Mouse (Mus musculus): ENCODE measurements at regions not wholly inside any gene's neighbourhood (a gene's known extent, or its start where the extent isn't known, plus 50 kb on each side); places are given as distances from the start of the nearest gene placed in this dataset.

- Histone ChIP-seq H3K4me3 (ENCODE audit: low read depth, low read length) (no peak overlapping the region), H3K4me1 (ENCODE audit: control insufficient read depth, insufficient read depth) (no peaks in the 10 kb centered on the region; the same call in 1 of the 2 replicates), H3K4me2 (ENCODE audit: low read depth, low read length) (no peak overlapping the region), H3K9me3 (replicated peaks; ENCODE audit: control insufficient read depth, low read length) (no peaks in the 10 kb centered on the region), H3K27me3 (ENCODE audit: control insufficient read depth, insufficient read depth, low read length) (no peaks in the 10 kb centered on the region), H3K9ac (replicated peaks; ENCODE audit: low read depth, low read length) (no peak overlapping the region), H3K36me3 (replicated peaks; ENCODE audit: control insufficient read depth, insufficient read depth, low read length) (no peaks in the 10 kb centered on the region), H3K27ac (ENCODE audit: low read depth) (no peak overlapping the region)
- ATAC-seq (ENCODE audit: insufficient read depth, low read depth) (no peak), DNase-seq (ENCODE audit: low spot score) (no peak)
- 71% methylated on average over 4 of the region's 4 CpGs for WGBS
- TF ChIP-seq CTCF (IDR thresholded peaks at IDR 0.05; ENCODE audit: low read depth), result no peak
- TF ChIP-seq EP300 (IDR thresholded peaks at IDR 0.05; ENCODE audit: low read depth), result no peak
Measured at GRCm38 (mm10) chr12:39176958-39177357, 397.8 kb downstream of the Etv1 start.

GRCm38 (mm10) chr12:39224073-39224472 is 444.9 kb downstream of the Etv1 start:
- TF ChIP-seq CTCF (IDR thresholded peaks at IDR 0.05; ENCODE audit: low read depth) (no peak), EP300 (IDR thresholded peaks at IDR 0.05; ENCODE audit: low read depth) (no peak)
- H3K4me1 ChIP-seq (ENCODE audit: control insufficient read depth, insufficient read depth), result no peaks in the 10 kb centered on the region
- no peaks in the 10 kb centered on the region for H3K36me3 ChIP-seq (replicated peaks; ENCODE audit: control insufficient read depth, insufficient read depth, low read length)
- DNase-seq (ENCODE audit: low spot score), result no peak
- H3K27me3 ChIP-seq (ENCODE audit: control insufficient read depth, insufficient read depth, low read length), result no peaks in the 10 kb centered on the region
- no peaks in the 10 kb centered on the region for H3K9me3 ChIP-seq (replicated peaks; ENCODE audit: control insufficient read depth, low read length)
- H3K4me2 ChIP-seq (ENCODE audit: low read depth, low read length), result no peak overlapping the region
- ATAC-seq (ENCODE audit: insufficient read depth, low read depth), result no peak
- no peak overlapping the region for H3K9ac ChIP-seq (replicated peaks; ENCODE audit: low read depth, low read length)
- no peak overlapping the region for H3K4me3 ChIP-seq (ENCODE audit: low read depth, low read length)
- WGBS, result 66% methylated on average over 4 of the region's 4 CpGs
- H3K27ac ChIP-seq (ENCODE audit: low read depth), result no peak overlapping the region

- Histone ChIP-seq H3K36me3 (replicated peaks; ENCODE audit: control insufficient read depth, insufficient read depth, low read length) (no peaks in the 10 kb centered on the region), H3K9ac (replicated peaks; ENCODE audit: low read depth, low read length) (no peak overlapping the region), H3K4me2 (ENCODE audit: low read depth, low read length) (no peak overlapping the region), H3K9me3 (replicated peaks; ENCODE audit: control insufficient read depth, low read length) (no peaks in the 10 kb centered on the region), H3K4me3 (ENCODE audit: low read depth, low read length) (no peak overlapping the region), H3K4me1 (ENCODE audit: control insufficient read depth, insufficient read depth) (no peaks in the 10 kb centered on the region), H3K27me3 (ENCODE audit: control insufficient read depth, insufficient read depth, low read length) (no peaks in the 10 kb centered on the region), H3K27ac (ENCODE audit: low read depth) (no peak overlapping the region)
- WGBS, result 81% methylated on average over 6 of the region's 6 CpGs
- TF ChIP-seq CTCF (IDR thresholded peaks at IDR 0.05; ENCODE audit: low read depth) (no peak), EP300 (IDR thresholded peaks at IDR 0.05; ENCODE audit: low read depth) (no peak)
- ATAC-seq (ENCODE audit: insufficient read depth, low read depth) (no peak), DNase-seq (ENCODE audit: low spot score) (no peak)
Measured at GRCm38 (mm10) chr12:39256605-39257004, 477.4 kb downstream of the Etv1 start.

- TF ChIP-seq EP300 (IDR thresholded peaks at IDR 0.05; ENCODE audit: low read depth), result no peak
- no peak for TF ChIP-seq CTCF (IDR thresholded peaks at IDR 0.05; ENCODE audit: low read depth)
- DNase-seq (ENCODE audit: low spot score) (no peak), ATAC-seq (ENCODE audit: insufficient read depth, low read depth) (no peak)
- Histone ChIP-seq H3K4me3 (ENCODE audit: low read depth, low read length) (no peak overlapping the region), H3K4me1 (ENCODE audit: control insufficient read depth, insufficient read depth) (no peaks in the 10 kb centered on the region), H3K36me3 (replicated peaks; ENCODE audit: control insufficient read depth, insufficient read depth, low read length) (no peaks in the 10 kb centered on the region), H3K9me3 (replicated peaks; ENCODE audit: control insufficient read depth, low read length) (no peaks in the 10 kb centered on the region), H3K27ac (ENCODE audit: low read depth) (no peak overlapping the region), H3K27me3 (ENCODE audit: control insufficient read depth, insufficient read depth, low read length) (no peaks in the 10 kb centered on the region), H3K4me2 (ENCODE audit: low read depth, low read length) (no peak overlapping the region), H3K9ac (replicated peaks; ENCODE audit: low read depth, low read length) (no peak overlapping the region)
- WGBS, result 38% methylated on average over 1 of the region's 1 CpGs
Measured at GRCm38 (mm10) chr12:39257571-39257970, 478.4 kb downstream of the Etv1 start.

- no peaks in the 10 kb centered on the region for H3K9me3 ChIP-seq (replicated peaks; ENCODE audit: control insufficient read depth, low read length)
- 75% methylated on average over 2 of the region's 2 CpGs for WGBS
- ATAC-seq (ENCODE audit: insufficient read depth, low read depth), result no peak
Measured at GRCm38 (mm10) chr12:39289676-39290075, 510.5 kb downstream of the Etv1 start.

More at GRCm38 (mm10) chr12:39289676-39290075, 510.5 kb downstream of the Etv1 start:
- Histone ChIP-seq H3K36me3 (replicated peaks; ENCODE audit: control insufficient read depth, insufficient read depth, low read length) (no peaks in the 10 kb centered on the region), H3K4me2 (ENCODE audit: low read depth, low read length) (no peak overlapping the region), H3K4me1 (ENCODE audit: control insufficient read depth, insufficient read depth) (no peaks in the 10 kb centered on the region), H3K4me3 (ENCODE audit: low read depth, low read length) (no peak overlapping the region), H3K27ac (ENCODE audit: low read depth) (no peak overlapping the region), H3K9ac (replicated peaks; ENCODE audit: low read depth, low read length) (no peak overlapping the region), H3K27me3 (ENCODE audit: control insufficient read depth, insufficient read depth, low read length) (no peaks in the 10 kb centered on the region)
- DNase-seq (ENCODE audit: low spot score), result no peak
- TF ChIP-seq EP300 (IDR thresholded peaks at IDR 0.05; ENCODE audit: low read depth), result no peak
- TF ChIP-seq CTCF (IDR thresholded peaks at IDR 0.05; ENCODE audit: low read depth), result no peak

Data from heart, postnatal 0 days (tissue).